Mouse (Mus musculus) stomach, postnatal 0 days (tissue): Measurements from ENCODE around the gene Gnai2. TPM values are rescaled to one million over a fixed set of nuclear protein-coding genes. Genes with fewer than 3 reads are reported as not detected.

Source experiments
- ATAC-seq: fragments of 200-750 bp; cut with Nextera tagmentation; 2 replicates; pipeline ENCODE4 v1.8.0; 2017; ENCODE audit not compliant: low FRiP score, low TSS enrichment
- DNase-seq: peaks from one replicate; pipeline ENCODE4 v3.0.0-alpha.2; 2016; ENCODE audit warnings: low spot score
- H3K27ac ChIP-seq: fragments of 300-500 bp; sonication (generic); replicated peaks from 2 replicates; pipeline ENCODE4 v1.5.1; 2014; ENCODE audit warnings: mild to moderate bottlenecking, control low read depth
- H3K27me3 ChIP-seq: fragments of 300-500 bp; sonication (generic); 2 replicates; pipeline ENCODE4 v1.6.1; 2014; ENCODE audit warnings: low read length; ENCODE audit not compliant: control insufficient read depth, insufficient read depth
- H3K36me3 ChIP-seq: fragments of 300-500 bp; sonication (generic); 2 replicates; pipeline ENCODE4 v1.6.1; 2014; ENCODE audit warnings: low read length, mixed read lengths; ENCODE audit not compliant: control insufficient read depth, insufficient read depth
- H3K4me1 ChIP-seq: fragments of 300-500 bp; sonication (generic); replicated peaks from 2 replicates; pipeline ENCODE4 v1.6.1; 2014; ENCODE audit warnings: antibody characterized with exemption; ENCODE audit not compliant: control insufficient read depth, insufficient read depth
- H3K4me2 ChIP-seq: fragments of 300-500 bp; sonication (generic); replicated peaks from 2 replicates; pipeline ENCODE4 v1.6.1; 2014; ENCODE audit warnings: low read depth, mild to moderate bottlenecking, control low read depth, moderate library complexity
- H3K4me3 ChIP-seq: fragments of 300-500 bp; sonication (generic); 2 replicates; pipeline ENCODE4 v1.5.1; 2014; ENCODE audit warnings: low read depth, low read length, control low read depth
- H3K9ac ChIP-seq: fragments of 300-500 bp; sonication (generic); 2 replicates; pipeline ENCODE4 v1.6.1; 2014; ENCODE audit warnings: mild to moderate bottlenecking, low read length, control low read depth, mixed read lengths
- H3K9me3 ChIP-seq: fragments of 300-500 bp; sonication (generic); 2 replicates; pipeline ENCODE4 v1.6.1; 2016; ENCODE audit warnings: low read length; ENCODE audit not compliant: control insufficient read depth
- CTCF ChIP-seq: IDR thresholded peaks from 2 replicates; pipeline ENCODE4 v1.5.1; 2016; ENCODE audit warnings: antibody characterized with exemption, low read depth, mild to moderate bottlenecking, moderate library complexity
- EP300 ChIP-seq: optimal IDR thresholded peaks from 2 replicates; pipeline ENCODE3; 2016; ENCODE audit warnings: antibody characterized with exemption
- WGBS: fragments of 180-500 bp; shearing (Covaris S2); extraction: QIAGEN DNeasy Blood & Tissue Kit; methylation state at CpG from one replicate; pipeline ENCODE4 v1.1.7; 2014; 5-methylcytosine and 5-hydroxymethylcytosine counted together
- polyA plus RNA-seq: library from polyadenylated mRNA; unstranded; fragments of >200 nt; fragmentation: Nextera tagmentation; extraction: Ambion mirVana; gene quantifications from 2 replicates; pipeline ENCODE4 v1.2.1, GENCODE M21; 2015

Gnai2 gene
- polyA plus RNA-seq, 1 experiment from 2014 or later, result 189 TPM

DNA sequence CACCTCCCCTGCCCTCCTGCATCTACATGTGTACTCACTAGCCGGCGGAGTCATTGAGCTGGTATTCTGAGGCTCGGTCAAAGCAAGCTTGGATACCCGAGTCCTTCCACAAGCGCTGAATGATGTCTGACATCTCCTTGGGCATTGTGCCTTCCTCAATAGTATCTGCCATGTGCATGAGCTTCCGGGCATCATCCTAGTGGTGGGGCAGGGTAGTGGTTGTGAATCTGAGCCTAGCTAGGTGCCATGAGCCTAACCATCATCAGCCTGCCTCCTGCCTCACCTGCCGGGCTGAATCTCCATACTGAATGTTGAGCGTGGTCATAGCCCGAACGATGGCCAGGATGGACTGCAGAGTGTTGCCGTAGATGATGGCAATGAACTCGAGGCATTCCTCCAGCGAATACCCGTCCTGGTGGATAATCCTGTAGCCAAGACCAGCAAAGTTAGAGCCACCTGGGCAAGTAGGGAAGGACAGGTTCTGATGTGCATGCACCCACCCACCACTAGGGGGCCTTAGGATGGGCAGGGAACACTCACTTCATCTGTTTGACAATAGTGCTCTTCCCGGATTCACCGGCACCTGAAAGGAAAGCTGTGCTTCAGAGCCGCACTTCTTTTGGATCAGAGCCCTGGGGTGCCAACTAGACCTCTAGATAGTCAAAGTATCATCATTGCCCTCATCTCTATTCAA, 42.1 kb upstream of the Gnai2 start:
- Histone ChIP-seq H3K9ac (no peak overlapping the region), H3K27me3 (peaks cover 7% of the 10 kb centered on the region; the same call in 1 of the 2 replicates), H3K36me3 (0 out of 2 replicates have a peak, but pooled peaks cover under 1% of the 10 kb centered on the region), H3K9me3 (no peaks in the 10 kb centered on the region), H3K4me2 (no peak overlapping the region), H3K27ac (no peak overlapping the region), H3K4me3 (no peak overlapping the region), H3K4me1 (no peaks in the 10 kb centered on the region)
- DNase-seq, result peak; percentile 65
- WGBS, result 16% methylated on average over 17 of the region's 17 CpGs
- no peak for ATAC-seq
- TF ChIP-seq EP300 (no peak), CTCF (peak; percentile 79)

DNA sequence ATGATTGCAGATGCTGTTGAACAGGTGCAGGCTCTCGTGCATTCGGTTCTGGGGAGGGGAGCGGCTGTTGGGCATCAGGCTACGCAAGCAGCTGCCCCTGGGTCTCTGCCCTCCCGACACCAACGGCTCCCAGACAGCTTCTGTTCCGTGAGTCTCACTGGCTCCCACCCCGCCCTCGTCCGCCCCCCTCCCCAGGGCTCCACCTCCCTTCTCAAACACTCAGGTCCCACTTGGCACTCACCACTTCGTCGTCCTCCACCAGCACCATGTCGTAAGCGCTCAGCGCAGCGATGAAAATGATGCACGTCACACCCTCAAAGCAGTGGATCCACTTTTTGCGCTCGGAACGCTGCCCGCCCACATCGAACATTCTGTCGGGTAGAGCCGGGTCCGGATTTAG, 41.1 kb upstream of the Gnai2 start:
- Histone ChIP-seq H3K4me3 (peak overlapping the region; percentile 23), H3K9ac (no peak overlapping the region), H3K9me3 (no peaks in the 10 kb centered on the region), H3K4me1 (no peaks in the 10 kb centered on the region), H3K4me2 (peak overlapping the region; percentile 55), H3K27me3 (peaks cover 7% of the 10 kb centered on the region; the same call in 1 of the 2 replicates), H3K36me3 (no peaks in the 10 kb centered on the region), H3K27ac (no peak overlapping the region)
- under 1% methylated on average over 25 of the region's 25 CpGs for WGBS
- TF ChIP-seq CTCF, result no peak
- TF ChIP-seq EP300, result no peak
- peak; percentile 8; the same call in 1 of the 2 replicates for ATAC-seq
- peak; percentile 38 for DNase-seq

DNA sequence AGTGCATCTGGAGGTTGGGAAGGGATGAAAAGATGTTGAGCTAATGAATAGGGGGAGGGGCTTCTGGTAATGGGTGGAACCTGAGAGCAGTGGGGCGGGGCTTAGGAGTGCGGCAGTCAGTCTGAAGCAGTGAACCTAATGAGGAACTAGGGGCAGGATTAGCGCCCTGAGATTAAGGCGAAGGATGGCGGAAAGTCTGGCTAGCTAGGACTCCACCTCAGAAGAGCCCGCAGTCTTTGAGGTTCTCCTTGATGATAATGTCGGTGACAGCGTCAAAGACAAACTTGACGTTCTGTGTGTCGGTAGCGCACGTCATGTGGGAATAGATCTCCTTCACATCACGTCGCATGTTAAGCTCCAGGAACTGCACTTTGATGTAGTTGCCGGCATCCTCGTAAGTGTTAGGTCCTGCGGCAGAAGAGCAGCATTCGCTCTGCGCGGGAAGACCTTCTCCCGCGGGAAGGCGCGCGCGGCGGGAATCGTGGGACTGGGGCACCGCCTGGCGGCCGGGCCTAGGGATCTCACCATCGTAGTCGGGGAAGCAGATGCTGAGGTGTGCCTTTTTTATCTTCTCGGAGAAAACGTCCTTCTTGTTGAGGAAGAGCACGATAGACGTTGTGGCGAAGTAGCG, 40.6 kb upstream of the Gnai2 start:
- H3K9ac ChIP-seq, result no peak overlapping the region
- H3K27me3 ChIP-seq, result peaks cover 7% of the 10 kb centered on the region; the same call in 1 of the 2 replicates
- DNase-seq (peak; percentile 81), ATAC-seq (peak; percentile 58; the same call in 1 of the 2 replicates)
- no peaks in the 10 kb centered on the region for H3K9me3 ChIP-seq
- H3K4me1 ChIP-seq, result no peaks in the 10 kb centered on the region
- TF ChIP-seq EP300 (no peak), CTCF (peak; percentile 96)
- no peaks in the 10 kb centered on the region for H3K36me3 ChIP-seq
- peak overlapping the region; percentile 23 for H3K4me3 ChIP-seq
- peak overlapping the region; percentile 55 for H3K4me2 ChIP-seq
- under 1% methylated on average over 39 of the region's 39 CpGs for WGBS
- no peak overlapping the region for H3K27ac ChIP-seq

DNA sequence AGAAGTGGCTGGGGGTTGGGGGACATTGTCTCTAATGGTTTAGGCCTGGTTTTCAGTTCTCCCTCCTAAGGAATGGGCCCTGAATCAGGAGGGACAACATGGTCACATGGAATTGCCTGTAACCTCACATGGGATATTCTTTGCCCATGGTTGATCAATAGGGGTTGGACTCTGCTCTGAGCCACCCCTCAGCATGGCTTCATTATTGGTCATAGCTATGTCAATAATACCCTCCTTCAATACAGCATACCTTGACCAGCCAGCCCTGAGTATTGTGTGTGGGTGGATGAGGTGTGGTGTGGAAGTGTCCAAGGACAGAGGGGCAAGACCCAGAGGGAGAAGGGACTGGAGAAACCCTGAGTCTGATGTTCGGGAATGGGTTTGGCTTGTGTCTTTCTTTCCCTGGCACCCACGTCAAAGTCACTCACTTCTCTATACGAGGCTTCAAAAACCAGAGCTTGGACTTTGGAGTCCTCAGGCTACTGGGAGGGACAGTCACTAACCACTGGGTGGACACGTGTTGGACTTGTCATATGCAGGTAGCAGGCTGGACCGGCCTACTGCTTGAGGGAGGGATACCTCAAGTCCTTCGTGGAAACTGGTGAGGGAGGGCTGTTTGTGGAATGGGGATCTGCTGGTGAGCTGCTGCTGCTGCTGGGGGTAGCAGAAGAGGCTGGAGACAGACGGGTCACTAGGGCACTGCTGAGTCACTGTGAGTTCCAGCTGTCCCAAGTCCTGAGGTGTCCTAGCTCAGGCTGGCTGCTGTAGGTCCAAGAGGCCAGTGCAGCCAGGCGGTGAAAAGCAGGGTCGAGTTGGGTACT, 39.7 kb upstream of the Gnai2 start:
- WGBS, result 65% methylated on average over 9 of the region's 9 CpGs

DNA sequence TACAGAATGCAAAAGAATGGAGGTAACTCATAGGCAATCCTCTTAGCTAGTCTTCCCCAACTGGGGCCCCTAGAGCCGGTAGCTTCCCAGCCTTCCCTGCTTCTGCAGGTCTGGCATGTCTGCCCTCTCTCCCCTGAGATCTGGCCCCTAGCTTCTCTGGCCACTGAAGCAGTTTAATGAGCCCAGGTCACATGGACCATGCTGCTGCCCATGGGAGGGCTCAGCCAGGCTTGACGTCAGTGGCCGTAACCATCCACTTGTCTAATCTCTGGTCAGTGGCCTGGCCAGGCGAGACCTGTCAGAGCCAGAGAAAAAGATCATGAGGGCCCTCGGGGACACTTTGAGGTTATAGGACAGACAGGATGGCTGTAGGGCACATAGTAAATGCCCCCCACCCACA, 35.1 kb upstream of the Gnai2 start:
- no peak overlapping the region for H3K9ac ChIP-seq
- H3K27ac ChIP-seq, result no peak overlapping the region
- WGBS, result 74% methylated on average over 5 of the region's 5 CpGs
- no peak for ATAC-seq
- no peaks in the 10 kb centered on the region; the same call in 1 of the 2 replicates for H3K27me3 ChIP-seq
- TF ChIP-seq EP300, result no peak
- no peak for TF ChIP-seq CTCF
- H3K4me3 ChIP-seq, result no peak overlapping the region
- no peak overlapping the region for H3K4me2 ChIP-seq
- no peaks in the 10 kb centered on the region for H3K36me3 ChIP-seq
- DNase-seq, result no peak
- no peaks in the 10 kb centered on the region for H3K9me3 ChIP-seq
- H3K4me1 ChIP-seq, result peaks cover 5% of the 10 kb centered on the region

More for the DNA sequence above, 39.7 kb upstream of the Gnai2 start:
- Histone ChIP-seq H3K36me3 (no peaks in the 10 kb centered on the region), H3K27ac (no peak overlapping the region), H3K4me2 (no peak overlapping the region; the same call in 1 of the 2 replicates), H3K27me3 (peaks cover 7% of the 10 kb centered on the region; the same call in 1 of the 2 replicates), H3K9me3 (no peaks in the 10 kb centered on the region), H3K4me3 (no peak overlapping the region), H3K9ac (no peak overlapping the region), H3K4me1 (no peaks in the 10 kb centered on the region)
- TF ChIP-seq CTCF (no peak), EP300 (no peak)
- ATAC-seq (peak; percentile 68), DNase-seq (peak; percentile 42)
